Mouse (Mus musculus): ENCODE measurements around the gene Ppp4r2.

Ppp4r2 gene

DNA sequence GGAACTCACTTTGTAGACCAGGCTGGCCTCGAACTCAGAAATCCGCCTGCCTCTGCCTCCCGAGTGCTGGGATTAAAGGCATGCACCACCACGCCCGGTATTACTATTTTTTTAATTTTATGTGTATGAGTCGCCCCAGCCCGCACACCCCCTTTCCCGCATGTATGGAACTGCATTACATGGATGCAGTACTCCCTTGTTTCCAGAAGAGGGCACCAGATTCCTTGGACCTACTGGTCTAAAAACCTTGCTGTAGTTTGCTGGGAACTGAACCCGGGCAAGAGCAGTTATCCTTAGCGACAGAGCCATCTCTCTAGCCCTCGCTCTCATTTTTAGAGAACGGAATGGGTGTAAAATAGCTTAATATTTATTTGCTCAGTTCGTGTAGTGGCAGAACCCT, 49.8 kb downstream of the Ppp4r2 start:
- DNase-seq (ENCODE audit: low read depth, low spot score): no peak

DNA sequence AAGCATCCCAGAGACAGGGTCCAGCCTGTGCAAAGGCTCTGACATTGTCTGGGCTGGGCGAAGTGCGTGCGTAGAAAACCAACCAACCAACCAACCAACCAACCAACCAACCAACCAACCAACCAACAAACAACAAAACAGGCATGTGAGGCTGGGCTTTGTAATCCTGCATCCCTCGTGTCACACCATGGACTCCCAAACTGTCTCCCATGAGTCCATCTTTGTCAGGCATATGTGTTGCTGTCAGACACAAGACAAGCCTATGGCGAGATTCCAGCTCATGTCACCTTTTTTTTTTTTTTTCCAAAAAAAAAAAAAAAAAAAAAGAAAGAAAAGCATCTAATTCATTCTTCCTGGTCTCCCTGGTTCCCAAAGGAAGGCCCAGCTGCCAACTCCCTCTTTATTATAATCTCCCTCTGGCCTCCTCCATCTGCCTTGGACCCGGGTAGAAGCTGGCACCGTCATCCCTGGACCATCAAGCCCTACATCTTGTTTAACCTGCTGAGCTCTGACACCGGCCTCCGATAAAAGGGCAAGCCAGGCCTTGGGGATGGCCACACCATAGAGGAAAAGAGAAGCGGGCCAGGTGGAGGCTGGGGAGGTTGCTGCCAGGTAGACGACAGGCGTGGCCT, 51.3 kb downstream of the Ppp4r2 start:
- no peak for DNase-seq (ENCODE audit: low read depth, low spot score)

- no peak for DNase-seq (ENCODE audit: low read depth, low spot score)
Measured at GRCm38 (mm10) chr6:100885376-100885775, 52.0 kb downstream of the Ppp4r2 start.

GRCm38 (mm10) chr6:100887012-100887411, 53.6 kb downstream of the Ppp4r2 start:
- DNase-seq (ENCODE audit: low read depth, low spot score): no peak

DNA sequence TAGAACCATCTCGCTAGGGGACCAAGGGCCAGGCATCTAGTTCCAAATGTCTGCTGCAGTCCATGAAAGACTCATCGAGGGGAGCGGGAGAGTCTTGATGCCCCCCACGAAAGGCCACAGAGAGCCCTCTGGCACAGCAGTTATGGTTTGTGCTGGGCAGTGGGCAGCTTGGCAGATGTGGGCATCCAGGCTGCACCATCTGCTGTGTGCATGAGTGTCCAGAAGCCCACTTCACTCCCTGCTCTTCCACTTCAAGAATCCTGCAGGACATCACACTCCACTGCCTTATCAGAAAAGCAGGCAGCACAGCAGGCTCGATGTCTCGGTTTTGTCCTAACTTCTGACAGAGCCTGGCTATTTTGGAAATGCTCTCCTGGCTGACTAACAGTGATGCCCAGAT, 55.9 kb downstream of the Ppp4r2 start:
- DNase-seq (ENCODE audit: low read depth, low spot score): no peak

GRCm38 (mm10) chr6:100892489-100892888, 59.1 kb downstream of the Ppp4r2 start:
- no peak for DNase-seq (ENCODE audit: low read depth, low spot score)

GRCm38 (mm10) chr6:100893073-100893472, 59.7 kb downstream of the Ppp4r2 start:
- no peak for DNase-seq (ENCODE audit: low read depth, low spot score)

DNA sequence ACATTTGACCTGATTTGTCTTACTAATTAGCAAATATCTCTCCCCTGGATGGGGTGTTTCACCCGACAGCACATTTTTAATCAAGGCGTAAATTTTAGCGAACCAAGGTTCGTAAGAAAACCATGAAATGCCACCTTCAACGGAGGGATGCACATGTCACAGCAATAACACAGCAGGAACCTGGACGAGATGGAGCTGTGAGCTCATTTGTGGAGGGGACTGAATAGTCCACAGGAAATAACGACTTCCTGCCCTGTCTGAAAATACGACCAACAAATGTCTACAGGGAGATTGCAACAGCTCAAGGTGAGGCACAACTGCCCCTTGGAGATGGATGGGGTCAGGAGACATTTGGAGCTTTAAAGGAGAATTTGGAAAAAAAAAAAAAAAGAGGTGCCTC, 61.8 kb downstream of the Ppp4r2 start:
- DNase-seq (ENCODE audit: low read depth, low spot score): no peak

DNA sequence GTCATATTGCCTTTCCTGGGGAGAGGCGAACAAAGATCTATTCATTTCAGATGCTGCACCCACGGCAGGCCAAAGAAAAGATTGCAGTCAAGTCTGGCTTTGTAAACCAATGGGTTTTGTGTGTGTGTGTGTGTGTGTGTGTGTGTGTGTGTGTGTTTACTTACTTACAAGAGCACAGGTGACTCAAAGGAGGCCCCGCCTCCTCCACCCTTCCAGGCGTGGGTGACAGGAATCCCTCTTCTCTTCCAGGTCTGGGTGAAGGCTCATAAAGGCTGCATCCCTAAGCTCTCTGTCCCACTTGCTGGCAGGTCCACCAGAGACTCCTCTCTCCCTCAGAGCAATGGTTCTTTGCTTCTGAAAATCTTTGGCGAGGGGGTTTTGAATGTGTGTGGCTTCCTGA, 63.5 kb downstream of the Ppp4r2 start:
- DNase-seq (ENCODE audit: low read depth, low spot score): no peak

GRCm38 (mm10) chr6:100904463-100904862, 71.0 kb downstream of the Ppp4r2 start:
- DNase-seq (ENCODE audit: low read depth, low spot score): no peak

GRCm38 (mm10) chr6:100910136-100910675, 76.8 kb downstream of the Ppp4r2 start:
- DNase-seq (ENCODE audit: low read depth, low spot score): no peak
